Mouse (Mus musculus): ENCODE results near the gene Ankrd54. TPM values are rescaled to one million over a fixed set of nuclear protein-coding genes. Genes with fewer than 3 reads are reported as not detected.

Gene Ankrd54
- total RNA-seq, 1 experiment = 25.4 TPM

GRCm38 (mm10) chr15:79005581-79005980 is 57.1 kb downstream of the Ankrd54 start:
- Histone ChIP-seq H3K9me3 (ENCODE audit: control insufficient read depth, insufficient read depth, low read depth, low read length) (no peaks in the 10 kb centered on the region), H3K4me1 (ENCODE audit: control insufficient read depth in 2 of 2, insufficient read depth in 2 of 2, low read length in 2 of 2, poor library complexity in 1 of 2) (peaks cover 0 to 8% of the 10 kb centered on the region in 2 experiments; a peak in 2 of 4 replicates), H3K36me3 (ENCODE audit: control insufficient read depth, insufficient read depth, low read length, poor library complexity, severe bottlenecking) (peaks cover 10% of the 10 kb centered on the region; the same call in 1 of the 2 replicates), H3K9ac (ENCODE audit: insufficient read depth, low read depth, low read length, poor library complexity, severe bottlenecking) (no peak overlapping the region), H3K27ac (ENCODE audit: insufficient read depth, low read depth, low read length, poor library complexity, severe bottlenecking) (0 out of 2 replicates have a peak overlapping the region, but pooled peaks have one; percentile 14), H3K4me3 (ENCODE audit: insufficient read depth in 1 of 2, low read depth in 1 of 2, low read length in 2 of 2, poor library complexity in 1 of 2, severe bottlenecking in 1 of 2) (no peak overlapping the region)
- no peak for TF ChIP-seq ZNF384 (IDR thresholded peaks at IDR 0.05; ENCODE audit: low read depth, low read length)
- no peak for TF ChIP-seq ZC3H11A (IDR thresholded peaks at IDR 0.05; ENCODE audit: borderline replicate concordance, low read depth, low read length)
- no peak for TF ChIP-seq HCFC1 (IDR thresholded peaks at IDR 0.05; ENCODE audit: borderline replicate concordance, insufficient read depth, low read length)
- no peak for TF ChIP-seq CHD2 (IDR thresholded peaks at IDR 0.05; ENCODE audit: low read depth, low read length)
- no peak for TF ChIP-seq MAFK (IDR thresholded peaks at IDR 0.05; ENCODE audit: insufficient read depth, low read depth, low read length)
- DNase-seq (ENCODE audit: low read depth, low spot score) = no peak
- in situ Hi-C loops (cut with MboI; ENCODE audit: low sequenced_read_pairs in 2 of 2, unreplicated experiment in 2 of 2) = no loop called here

Other genes with a start within 250 kb of the Ankrd54 start
- 4.7 and 8.3 TPM in 2 replicates for gene Cdc42ep1, start 220.3 kb downstream of the Ankrd54 start, total RNA-seq (2012; rRNA removed)
- 4.2 TPM in 1 of 2 replicates, not detected in the other for gene Lgals2, start 207.4 kb downstream of the Ankrd54 start, total RNA-seq (2012; rRNA removed)
- 18.4 and 23.3 TPM in 2 replicates for gene Gga1, start 185.7 kb downstream of the Ankrd54 start, total RNA-seq (2012; rRNA removed)
- 0.11 TPM in 1 of 2 replicates, not detected in the other for gene Gm49510, start 163.2 kb downstream of the Ankrd54 start, total RNA-seq (2012; rRNA removed)
- 10.5 and 17.3 TPM in 2 replicates for gene Sh3bp1, start 163.1 kb downstream of the Ankrd54 start, total RNA-seq (2012; rRNA removed)
- gene Pdxp, start 149.0 kb downstream of the Ankrd54 start, total RNA-seq (2012; rRNA removed) = 15.8 and 19.7 TPM in 2 replicates
- gene Lgals1, start 136.2 kb downstream of the Ankrd54 start, total RNA-seq (2012; rRNA removed) = 541 and 1,081 TPM in 2 replicates
- 26.1 and 26.6 TPM in 2 replicates for gene Nol12, start 128.0 kb downstream of the Ankrd54 start, total RNA-seq (2012; rRNA removed)
- gene Triobp, start 115.2 kb downstream of the Ankrd54 start, total RNA-seq (2012; rRNA removed) = 30.6 and 33.8 TPM in 2 replicates
- gene H1f0, start 34.4 kb downstream of the Ankrd54 start, total RNA-seq (2012; rRNA removed) = 39.9 and 41.0 TPM in 2 replicates
- not detected in 2 replicates for gene Galr3, start 21.0 kb downstream of the Ankrd54 start, total RNA-seq (2012; rRNA removed)
- 358 and 380 TPM in 2 replicates for gene Eif3l, start 12.3 kb upstream of the Ankrd54 start, total RNA-seq (2012; rRNA removed)
- gene Micall1, start 46.0 kb upstream of the Ankrd54 start, total RNA-seq (2012; rRNA removed) = 7.7 and 7.8 TPM in 2 replicates
- 238 and 318 TPM in 2 replicates for gene Polr2f, start 78.1 kb upstream of the Ankrd54 start, total RNA-seq (2012; rRNA removed)
- gene 1700088E04Rik, start 78.4 kb upstream of the Ankrd54 start, total RNA-seq (2012; rRNA removed) = 1.9 and 2.6 TPM in 2 replicates
- gene Sox10, start 102.3 kb upstream of the Ankrd54 start, total RNA-seq (2012; rRNA removed) = 0.31 and 0.42 TPM in 2 replicates
- 61.0 and 85.9 TPM in 2 replicates for gene Pick1, start 166.3 kb upstream of the Ankrd54 start, total RNA-seq (2012; rRNA removed)
- gene Gm49486, start 166.5 kb upstream of the Ankrd54 start, total RNA-seq (2012; rRNA removed) = 0.16 and 0.36 TPM in 2 replicates
- 0.58 and 0.69 TPM in 2 replicates for gene Slc16a8, start 191.9 kb upstream of the Ankrd54 start, total RNA-seq (2012; rRNA removed)
- 0.13 and 0.58 TPM in 2 replicates for gene Baiap2l2, start 222.6 kb upstream of the Ankrd54 start, total RNA-seq (2012; rRNA removed)